Mouse (Mus musculus) layer of hippocampus, postnatal 14 days (tissue): ENCODE measurements around the gene Fam13a. TPM values are rescaled to one million over a fixed set of nuclear protein-coding genes. Genes with fewer than 3 reads are reported as not detected.

ENCODE experiments used
- DNase-seq, 2 experiments: peaks; one replicate each; pipeline ENCODE4 v3.0.0; 2021 to 2022; ENCODE audit warnings: low spot score in 2 of 2, mixed read lengths in 1 of 2
- total RNA-seq, 2 experiments: library from RNA; stranded (reverse); gene quantifications; 2 replicates each; pipeline ENCODE4 v1.2.3; 2021

Gene Fam13a
- total RNA-seq, 2 experiments from 2014 or later: 17.3 to 17.7 TPM

- no peak for DNase-seq
These were observed 129.4 kb downstream of the Fam13a start for GRCm38 (mm10) chr6:58894994-58895393.

GRCm38 (mm10) chr6:58893307-58893706 lies 131.0 kb downstream of the Fam13a start:
- DNase-seq: no peak

- no peak for DNase-seq
These were observed 134.4 kb downstream of the Fam13a start for GRCm38 (mm10) chr6:58889917-58890316.

- peak in 1 of 2 experiments; percentile 27 for DNase-seq
These were observed 142.1 kb downstream of the Fam13a start for GRCm38 (mm10) chr6:58882271-58882670.

Other genes with a start within 250 kb of the Fam13a start
- gene Herc3, start 193.1 kb downstream of the Fam13a start, total RNA-seq: 100 to 1,000 TPM; 241 to 256 TPM
- 100 to 1,000 TPM; 212 to 254 TPM for gene Nap1l5, start 117.5 kb downstream of the Fam13a start, total RNA-seq
- 10 to 100 TPM; 16.3 to 17.0 TPM for gene Tigd2, start 184.3 kb upstream of the Fam13a start, total RNA-seq